Mouse (Mus musculus): ENCODE measurements at regions not wholly inside any gene's neighbourhood (a gene's known extent, or its start where the extent isn't known, plus 50 kb on each side); places are given as distances from the start of the nearest gene placed in this dataset.

- TF ChIP-seq POLR2A (IDR thresholded peaks at IDR 0.05; ENCODE audit: insufficient read depth, low read length) (no peak), EP300 (IDR thresholded peaks at IDR 0.05; ENCODE audit: insufficient read depth, low read depth, low read length) (no peak), CTCF (IDR thresholded peaks at IDR 0.05; ENCODE audit: low read depth, low read length) (no peak)
Observed at GRCm38 (mm10) chr7:64101679-64102078, 52.0 kb upstream of the Trpm1 start.

Measured in ES-Bruce4 (cell line).